Mouse (Mus musculus) right cerebral cortex, postnatal 36 days (tissue): ENCODE measurements around the gene Rabep1.
"Not testable (repeated sequence)": the region's sequence is repeated elsewhere in the genome, so short reads cannot be mapped to it uniquely, and the experiment has no call there.

Experiments used
- DNase-seq, 2 experiments: peaks; one replicate each; pipeline ENCODE4 v3.0.0; 2022; ENCODE audit warnings: low spot score in 2 of 2, mixed read lengths in 1 of 2

The Rabep1 gene

DNA sequence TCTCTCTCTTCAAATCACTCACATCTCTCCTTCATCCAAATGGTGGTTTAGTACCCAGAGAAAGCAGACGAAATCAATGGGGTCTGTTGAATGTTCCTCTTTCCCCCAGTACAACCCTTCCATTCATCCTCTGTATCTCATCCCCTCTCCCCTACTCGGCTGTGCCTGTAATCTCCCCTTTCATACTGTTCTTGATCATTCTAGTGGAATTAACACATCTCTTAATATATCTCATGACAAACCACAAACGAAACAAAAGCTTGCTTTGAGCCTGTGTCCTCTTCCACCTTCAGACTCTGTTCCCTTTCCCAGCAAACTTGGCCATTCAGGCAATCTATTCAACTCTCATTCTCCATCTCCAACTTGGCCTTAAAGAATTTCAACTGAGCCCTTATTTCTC lies 13.4 kb upstream of the Rabep1 start:
- DNase-seq: no peak

DNA sequence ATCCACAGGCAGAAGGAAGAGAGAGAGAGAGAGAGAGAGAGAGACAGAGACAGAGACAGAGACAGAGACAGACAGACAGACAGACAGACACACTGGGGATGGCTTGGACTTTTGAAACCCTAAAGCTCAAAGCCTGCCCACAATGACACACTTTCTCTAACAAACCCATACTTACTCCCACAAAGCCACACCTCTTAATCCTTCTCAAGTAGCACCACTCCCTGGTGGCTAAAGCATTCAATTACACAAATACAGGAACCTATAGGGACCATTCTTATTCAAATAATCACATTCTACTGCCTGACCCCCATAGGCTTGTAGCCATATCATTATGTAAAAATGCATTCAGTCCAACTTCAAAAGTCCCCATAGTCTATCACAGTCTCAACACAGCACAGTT lies 11.2 kb upstream of the Rabep1 start:
- no peak for DNase-seq

DNA sequence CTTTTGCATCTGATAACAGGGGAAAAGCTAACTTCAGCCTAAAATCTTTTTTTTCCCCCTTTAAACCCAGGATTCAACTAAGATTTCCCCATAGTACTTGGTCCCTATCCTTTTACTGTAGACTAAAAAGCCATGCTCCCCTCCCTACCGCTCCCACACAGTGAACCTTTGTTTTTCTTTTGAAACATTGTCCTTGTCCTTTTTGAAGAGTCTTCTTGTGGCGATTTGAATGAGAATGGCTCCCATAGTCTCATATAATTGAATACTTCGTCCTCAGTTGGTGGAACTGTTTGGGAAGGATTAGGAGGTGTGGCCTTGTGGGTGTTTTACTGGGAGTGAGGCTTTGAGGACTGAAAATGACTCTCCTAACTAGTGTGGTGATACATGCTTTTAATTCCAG lies 10.7 kb upstream of the Rabep1 start:
- no peak for DNase-seq

DNA sequence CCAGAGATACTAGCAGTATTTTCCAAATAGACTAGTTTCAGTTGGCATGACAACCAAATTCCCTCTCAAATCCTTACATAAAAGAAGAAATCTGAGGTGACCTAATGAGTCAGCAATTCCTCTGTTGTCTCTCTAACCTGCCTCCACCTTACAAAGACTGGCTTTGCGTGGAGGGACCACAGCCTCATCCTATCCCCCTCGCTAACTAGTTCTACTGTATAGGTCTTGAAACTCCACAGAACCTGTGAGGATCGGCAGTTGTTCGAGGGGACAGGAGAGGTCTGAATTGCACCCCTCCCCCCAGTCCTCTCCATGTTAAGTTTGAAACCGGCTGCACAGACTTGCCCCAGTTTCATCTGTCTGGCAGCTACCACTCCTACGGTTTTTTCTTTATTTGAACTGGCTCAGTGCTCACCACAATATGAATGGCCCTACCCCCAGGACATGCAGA lies 9.2 kb upstream of the Rabep1 start:
- DNase-seq: peak in 1 of 2 experiments; percentile 17

DNA sequence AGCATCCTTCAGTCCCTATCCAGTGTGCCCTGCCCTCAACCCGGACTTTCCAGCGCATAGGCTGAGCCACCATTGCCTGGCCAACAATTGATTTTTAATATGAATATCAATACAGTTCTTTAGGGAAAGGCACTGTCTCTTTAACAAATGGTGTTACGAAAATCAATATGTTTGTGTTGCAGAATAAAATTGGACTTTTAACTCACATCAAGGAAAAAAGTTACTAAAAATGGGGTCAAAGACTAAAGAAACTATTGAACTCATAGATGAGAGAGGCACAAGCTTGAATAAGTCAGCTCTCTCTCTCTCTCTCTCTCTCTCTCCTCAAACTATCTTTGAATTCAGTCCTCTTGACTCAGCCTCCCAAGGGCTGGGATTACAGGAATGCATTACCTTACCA lies 7.5 kb upstream of the Rabep1 start:
- no peak for DNase-seq

DNA sequence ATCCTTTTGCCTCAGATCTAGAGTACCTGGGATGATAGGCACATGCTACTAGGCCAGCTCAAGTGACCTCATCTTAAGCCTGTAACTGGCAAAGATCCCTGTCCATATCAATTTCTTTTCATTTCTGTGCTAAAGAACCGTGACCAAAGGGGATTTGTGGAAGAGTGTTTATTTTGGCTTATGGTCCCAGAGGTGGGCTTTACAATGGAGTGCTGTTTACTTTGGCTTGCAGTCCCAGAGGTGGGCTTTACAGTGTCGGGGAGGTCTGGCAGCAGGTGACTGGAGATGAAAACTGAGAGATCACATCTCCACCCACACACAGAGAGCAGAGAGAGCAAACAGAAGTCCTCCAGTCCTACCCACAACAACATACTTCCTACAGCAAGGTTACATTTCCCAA lies 6.0 kb upstream of the Rabep1 start:
- no peak for DNase-seq

DNA sequence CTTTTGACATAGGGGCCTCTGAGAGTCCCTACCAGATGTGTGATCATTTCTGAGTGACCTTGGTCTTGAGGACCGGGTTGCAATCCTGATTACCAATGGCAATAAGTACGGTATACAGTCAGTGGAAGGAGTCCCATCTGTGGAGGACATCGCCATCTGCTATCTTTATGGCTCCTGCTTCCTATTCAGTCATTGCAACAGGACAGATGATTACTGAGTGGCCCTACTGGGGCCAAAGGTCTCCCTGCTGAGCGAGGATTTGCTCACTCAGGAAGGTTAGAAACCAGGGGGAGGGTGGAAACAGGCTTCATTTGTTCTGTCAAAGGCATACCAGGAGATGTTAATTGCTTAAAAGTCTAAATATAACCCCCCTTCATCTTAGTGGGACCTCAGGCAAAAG lies 1.6 kb upstream of the Rabep1 start:
- no peak for DNase-seq

DNA sequence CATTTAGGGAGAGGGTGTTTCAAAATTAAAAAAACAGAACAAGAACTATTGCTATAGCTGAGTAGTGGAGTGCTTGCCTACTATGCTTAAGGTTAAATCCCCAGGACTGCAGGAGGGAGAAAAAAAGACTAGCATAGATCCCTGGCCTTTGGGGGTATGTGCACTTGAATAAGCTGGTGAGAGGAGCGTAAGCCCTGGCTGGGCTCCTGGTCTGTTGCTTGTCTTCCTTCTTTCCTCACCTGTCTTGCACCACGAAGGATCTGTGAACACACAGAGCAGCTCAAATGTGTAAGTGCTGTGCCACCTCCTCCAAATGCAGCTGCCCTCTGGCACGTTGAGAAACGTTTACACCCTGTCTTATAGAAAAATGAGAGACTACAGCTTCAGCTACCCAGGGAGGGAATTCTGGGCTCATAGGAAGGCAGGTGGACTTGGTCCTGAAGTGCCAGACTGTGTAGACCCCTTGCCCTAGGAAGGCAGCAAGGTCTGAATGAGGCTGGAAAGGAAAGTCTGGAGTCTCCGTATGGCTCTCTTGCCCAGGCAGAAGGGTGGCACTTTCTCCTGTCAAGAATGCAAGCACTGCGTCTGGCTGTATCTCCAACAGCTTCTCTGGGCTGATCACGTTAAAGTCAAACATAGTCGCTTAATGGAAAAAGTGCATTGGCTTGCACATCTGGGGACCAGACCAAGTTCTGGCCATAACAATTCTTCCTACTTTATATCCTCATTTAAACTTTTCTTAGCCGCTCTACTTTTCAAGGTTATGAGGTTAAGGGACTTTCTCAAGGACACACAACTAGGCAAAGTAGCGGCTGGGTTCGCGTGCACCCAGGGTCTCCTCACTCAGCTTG lies 652 bp upstream of the Rabep1 start:
- no peak for DNase-seq

DNA sequence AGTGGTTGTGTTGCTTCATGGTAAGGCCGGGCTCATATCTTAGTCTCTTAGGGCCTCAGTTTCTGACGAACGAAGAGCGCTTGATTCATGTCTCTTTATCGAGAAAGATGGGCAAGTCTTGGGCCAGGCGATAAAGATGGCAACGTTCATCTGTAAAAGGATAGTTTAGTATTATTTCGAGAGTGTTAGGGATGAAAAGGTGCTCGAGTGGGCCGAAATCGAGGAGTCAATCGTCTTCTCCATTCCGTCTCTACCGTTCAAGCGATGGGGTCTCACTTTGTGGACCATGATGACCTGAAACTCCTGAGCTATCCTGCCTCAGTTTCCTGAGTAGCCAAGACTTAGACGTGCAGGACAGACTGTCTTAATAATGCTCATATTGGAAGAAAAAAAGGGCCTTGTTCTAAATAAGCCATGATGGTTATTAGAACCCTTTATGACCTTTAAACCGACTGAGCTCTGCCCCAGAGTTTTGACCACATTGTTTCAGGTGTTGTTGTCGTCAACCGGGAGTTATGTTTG lies 940 bp downstream of the Rabep1 start:
- DNase-seq: no peak

DNA sequence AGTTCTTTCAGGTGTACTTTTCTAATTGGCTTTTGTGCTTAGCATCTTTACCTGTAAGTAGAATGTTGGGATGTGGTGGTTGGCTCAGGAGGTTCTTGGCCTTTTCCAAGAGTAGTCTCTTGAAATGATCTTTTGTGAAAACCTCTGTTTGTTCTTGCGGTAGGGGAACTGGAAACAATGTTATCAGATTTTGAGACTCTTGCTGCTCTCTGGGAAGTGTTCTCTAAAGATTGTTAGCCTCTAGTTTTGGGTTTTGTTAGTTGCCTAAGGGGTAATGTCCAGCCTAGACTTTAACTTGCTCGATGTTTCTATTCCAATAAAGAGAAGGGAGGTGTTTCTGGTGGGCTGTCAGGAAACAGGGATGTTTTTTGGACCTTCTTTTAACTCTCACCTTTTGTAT lies 1.5 kb downstream of the Rabep1 start:
- no peak for DNase-seq

DNA sequence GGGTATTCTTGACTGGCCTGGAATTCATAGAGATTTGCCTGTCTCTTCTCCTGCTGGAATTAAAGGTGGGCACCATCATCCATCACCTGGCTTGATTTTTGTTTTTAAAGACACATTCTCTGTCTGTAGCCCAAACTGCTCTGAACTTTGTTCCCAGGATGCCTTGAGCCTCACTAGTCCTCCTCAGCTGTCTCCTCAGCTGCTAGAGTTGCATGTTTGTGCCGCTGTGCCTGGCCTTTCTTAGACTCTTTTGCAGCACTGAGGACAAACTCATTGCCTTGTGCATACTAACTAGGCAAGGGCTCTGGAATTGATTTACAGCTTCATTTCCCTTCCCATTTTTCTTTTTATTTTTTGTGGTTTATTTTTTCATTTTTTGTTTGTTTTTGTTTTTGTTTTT lies 15.8 kb downstream of the Rabep1 start:
- DNase-seq: no peak

DNA sequence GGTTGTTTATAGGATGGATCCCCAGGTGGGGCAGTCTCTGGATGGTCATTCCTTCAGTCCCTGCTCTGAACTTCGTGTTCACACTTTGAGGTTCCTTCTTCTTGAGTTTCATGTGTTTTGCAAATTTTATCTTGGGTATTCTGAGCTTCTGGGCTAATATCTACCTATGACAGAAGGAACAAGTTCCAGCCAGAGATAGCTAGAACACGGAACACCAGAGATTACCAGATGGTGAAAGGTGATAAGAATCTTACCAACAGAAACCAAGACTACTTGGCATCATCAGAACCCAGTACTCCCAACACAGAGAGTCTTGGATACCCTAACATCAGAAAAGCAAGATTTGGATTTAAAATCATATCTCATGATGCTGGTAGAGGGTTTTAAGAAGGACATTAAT lies 18.6 kb downstream of the Rabep1 start:
- DNase-seq: not testable (repeated sequence)

DNA sequence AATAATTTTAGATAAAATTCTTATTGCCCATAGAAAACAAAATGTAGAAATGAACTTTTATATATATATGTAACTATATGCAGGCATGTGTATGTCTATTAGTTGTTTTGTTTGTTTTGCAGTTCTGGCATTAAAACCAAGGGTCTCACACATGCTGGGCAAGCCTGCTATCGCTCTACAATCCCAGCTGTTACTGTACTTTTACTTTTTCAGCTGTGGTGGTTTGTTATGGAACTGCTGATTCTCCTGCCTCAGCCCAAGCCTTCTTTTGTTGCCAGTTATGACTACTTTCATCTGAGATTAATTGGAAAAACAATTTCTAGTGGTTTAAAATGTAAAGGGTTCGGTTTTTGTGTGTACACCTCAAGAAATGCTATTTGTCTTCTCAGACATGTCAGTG lies 20.6 kb downstream of the Rabep1 start:
- DNase-seq: no peak

DNA sequence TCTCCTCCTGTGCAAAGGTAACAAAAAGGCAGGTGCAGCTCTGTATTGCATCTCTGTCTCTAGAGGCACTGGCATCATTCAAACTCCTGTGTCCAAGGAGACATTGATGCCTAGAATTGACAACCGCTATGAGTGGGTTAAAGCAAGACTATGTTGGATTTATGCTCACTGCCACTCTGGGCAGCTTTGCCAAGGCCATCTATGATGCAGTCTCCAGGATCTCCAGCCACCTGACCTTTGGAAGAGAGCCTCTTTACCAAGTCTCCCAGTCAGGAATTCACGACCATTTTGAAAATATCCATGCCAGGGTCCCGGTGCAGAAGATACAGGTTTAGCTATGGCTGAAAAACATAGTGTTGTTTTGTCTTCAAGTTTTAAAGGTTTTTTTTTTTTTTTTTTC lies 24.7 kb downstream of the Rabep1 start:
- DNase-seq: no peak

DNA sequence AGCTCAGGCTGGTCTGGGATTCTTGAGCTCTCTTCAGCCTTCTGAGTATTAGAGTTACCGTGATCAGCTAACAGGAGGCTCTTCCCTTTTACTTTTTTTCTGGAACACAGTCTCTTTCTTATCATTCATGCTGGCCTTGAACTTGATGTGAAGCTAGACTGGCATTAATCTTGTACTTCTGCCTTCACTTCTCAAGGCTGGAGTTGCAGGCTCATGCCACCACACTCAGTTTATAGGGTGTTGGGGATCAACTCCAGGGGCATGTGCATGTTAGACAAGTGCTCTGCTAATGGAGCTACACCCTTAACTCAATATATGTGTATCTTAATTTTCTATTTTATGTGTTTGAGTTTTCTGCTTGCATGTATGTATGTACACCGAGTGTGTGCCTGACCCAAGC lies 25.2 kb downstream of the Rabep1 start:
- DNase-seq: no peak

DNA sequence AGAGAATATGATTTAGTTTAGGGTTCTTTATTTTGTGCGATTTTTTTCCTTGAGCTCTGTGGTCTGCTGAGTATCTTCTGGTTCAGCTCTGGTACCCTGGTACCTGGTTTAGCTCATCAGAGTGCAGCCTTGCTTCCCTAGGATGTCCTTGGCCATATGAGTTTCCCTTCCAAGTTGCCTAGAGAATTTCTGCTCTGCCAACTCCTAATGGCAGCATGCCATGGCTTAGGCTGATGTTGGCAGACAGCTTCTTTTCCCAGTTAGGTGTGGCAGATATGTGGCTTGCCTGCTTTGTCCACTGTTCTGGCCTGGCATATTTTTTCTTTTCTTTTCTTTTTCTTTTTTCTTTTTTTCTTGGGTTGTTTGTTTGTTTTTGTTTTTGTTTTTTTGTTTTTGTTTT lies 25.8 kb downstream of the Rabep1 start:
- peak; percentile 44 to 64 for DNase-seq

DNA sequence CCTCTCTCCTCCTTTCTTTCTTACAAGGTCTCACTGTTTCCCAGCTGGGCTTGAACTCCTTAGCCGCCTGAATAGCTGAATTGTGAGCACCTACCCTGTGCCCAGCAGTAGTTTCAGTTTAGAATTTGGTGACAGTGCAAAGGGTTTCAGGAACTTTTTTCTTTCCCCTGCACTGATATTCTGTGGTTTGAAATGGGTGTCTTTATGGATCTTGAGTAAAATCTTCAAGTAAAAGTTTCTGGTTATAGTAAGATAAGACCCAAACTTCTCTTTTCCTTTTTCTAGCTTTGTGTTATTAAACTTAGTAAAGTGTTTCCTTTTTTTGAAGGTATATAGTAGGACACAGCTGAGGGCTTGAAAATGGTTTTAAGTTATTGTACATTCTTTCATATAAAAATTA lies 26.5 kb downstream of the Rabep1 start:
- DNase-seq: no peak

DNA sequence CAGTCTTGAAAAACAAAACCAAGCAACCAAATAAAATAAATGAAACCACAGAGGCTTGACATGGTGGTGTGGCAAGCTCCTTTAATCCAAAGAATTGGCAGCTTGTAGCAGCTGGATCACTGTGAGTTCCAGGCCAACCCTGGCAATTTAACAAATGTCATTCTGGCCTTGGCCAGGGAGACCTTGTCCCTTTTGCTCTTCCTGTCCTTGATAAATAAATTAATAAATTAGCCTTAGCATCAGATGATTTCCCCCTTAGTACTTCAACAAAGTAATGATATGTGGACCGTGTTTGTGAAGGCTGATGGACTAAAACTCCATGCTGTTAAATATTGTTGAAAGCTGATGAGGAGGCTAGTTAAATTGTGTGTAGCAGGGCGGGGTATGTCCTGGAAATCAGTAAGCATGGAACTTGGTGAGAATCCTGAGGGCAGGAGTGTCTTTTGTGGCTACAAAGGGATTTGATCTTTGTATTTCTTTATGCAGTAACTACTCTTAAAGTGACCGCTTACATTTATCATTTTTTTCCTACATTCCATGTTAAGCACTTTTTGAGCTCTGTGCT lies 27.3 kb downstream of the Rabep1 start:
- no peak for DNase-seq

DNA sequence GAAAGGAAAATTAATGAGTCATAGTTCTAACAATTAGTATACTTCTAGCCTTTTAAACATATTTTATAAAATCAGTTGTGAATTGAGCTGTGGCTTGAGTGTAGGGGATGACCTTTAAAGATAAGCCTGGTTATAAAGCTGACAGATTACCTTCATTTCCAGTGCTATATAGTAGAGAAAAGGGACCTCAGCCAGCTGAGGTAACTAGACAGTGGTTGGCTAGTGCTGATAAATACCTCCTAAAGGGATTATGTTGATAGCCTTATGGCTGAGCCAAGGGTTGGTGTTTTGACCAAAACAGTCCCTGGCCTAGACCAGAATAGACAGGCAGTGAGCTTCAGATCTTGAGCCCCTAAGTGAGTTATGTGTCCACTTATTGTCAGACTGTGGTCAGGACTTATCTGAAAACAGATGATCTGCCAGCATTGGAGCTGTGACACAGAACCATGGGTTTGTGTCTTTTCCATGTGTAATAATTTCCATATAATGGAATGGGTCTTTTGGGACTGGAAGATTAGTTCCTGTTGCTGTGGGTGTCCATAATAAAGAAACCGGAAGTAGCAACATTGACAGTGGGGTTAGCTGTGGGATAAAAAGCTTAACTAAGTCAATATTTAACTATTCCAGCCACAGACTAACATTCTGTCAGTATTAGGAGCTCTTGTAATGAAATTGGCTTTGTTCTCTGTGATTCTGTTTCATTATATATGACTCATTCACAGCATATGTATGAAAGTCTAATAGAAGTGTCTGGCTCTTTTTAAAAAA lies 29.5 kb downstream of the Rabep1 start:
- DNase-seq: no peak

DNA sequence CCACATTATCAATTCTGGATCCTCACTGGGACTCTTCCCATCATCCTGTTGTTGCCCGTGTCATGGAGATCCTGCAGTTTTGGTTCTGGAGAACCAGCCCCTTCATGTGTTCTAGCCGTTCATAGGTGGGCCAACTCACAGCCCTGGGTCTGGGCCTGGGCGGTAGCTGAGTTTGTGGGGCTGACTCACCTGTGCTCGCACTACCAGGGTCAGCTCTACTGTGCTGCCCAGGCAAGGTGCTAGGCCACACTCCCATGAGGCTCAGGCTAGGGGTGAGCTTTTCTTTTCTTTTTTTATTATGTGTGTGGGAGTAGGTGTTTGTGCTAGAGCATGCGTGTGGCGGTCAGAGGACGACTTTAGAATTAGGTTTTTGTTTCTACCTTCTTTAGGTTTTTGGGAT lies 33.1 kb downstream of the Rabep1 start:
- DNase-seq: no peak

DNA sequence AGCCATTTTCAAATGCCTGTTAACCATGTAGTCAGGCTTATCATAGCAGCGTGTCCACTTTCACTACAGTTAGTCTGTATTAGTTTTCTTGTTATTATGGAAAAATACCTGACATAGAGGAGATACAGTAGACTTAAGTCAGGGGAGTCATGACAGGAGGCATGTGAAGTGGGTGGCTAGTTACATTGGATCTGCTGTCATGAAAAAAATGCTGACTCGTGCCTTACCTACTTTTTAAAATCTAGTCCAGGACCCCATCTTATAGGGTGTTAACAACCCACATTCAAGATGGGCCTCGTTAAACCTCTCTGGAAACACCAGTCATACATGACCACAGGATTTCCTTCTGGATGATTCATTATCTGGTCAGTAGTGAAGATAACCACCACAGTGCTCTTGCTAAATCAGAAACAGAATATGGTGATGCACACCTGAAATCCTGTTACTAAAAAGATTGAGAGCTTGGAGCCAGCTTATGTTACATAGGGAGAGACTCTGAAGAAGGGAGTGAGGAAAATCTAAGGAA lies 38.4 kb downstream of the Rabep1 start:
- no peak for DNase-seq

DNA sequence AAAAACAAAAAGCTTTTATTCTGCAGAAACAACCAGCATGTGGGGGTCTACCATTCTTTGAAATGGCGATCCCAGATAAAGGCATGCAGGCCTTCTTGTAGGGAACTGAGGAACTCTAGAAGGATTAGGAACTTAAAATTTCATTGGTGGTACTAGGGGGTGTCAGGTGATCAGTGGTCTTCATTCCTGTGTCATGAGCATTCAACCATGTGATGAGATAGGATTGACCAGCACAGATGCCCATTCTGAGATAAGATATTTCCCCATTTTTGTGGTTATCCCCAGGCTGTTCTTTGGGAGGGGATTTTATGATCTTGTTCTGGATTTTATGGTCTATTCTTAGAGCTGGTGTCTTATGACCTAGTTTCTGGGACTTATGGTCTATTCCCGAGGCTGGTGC lies 46.1 kb downstream of the Rabep1 start:
- DNase-seq: no peak
